Mouse (Mus musculus) testis, adult 2 months (tissue): ENCODE data around the gene Adam15. TPM values are rescaled to one million over a fixed set of nuclear protein-coding genes. Genes with fewer than 3 reads are reported as not detected.

Experiments used
- H3K27ac ChIP-seq: fragments of 200-500 bp; 2 replicates; pipeline ENCODE4 v1.5.1; 2012; ENCODE audit warnings: low read depth, low read length; ENCODE audit not compliant: control insufficient read depth, insufficient read depth
- H3K27me3 ChIP-seq: fragments of 200-500 bp; 2 replicates; pipeline ENCODE4 v1.6.1; 2012; ENCODE audit warnings: mild to moderate bottlenecking, low read length, moderate library complexity; ENCODE audit not compliant: control insufficient read depth, insufficient read depth
- H3K36me3 ChIP-seq: fragments of 200-500 bp; 2 replicates; pipeline ENCODE4 v1.6.1; 2012; ENCODE audit warnings: mild to moderate bottlenecking, low read length; ENCODE audit not compliant: control insufficient read depth, insufficient read depth
- H3K4me1 ChIP-seq: fragments of 200-500 bp; 2 replicates; pipeline ENCODE4 v1.6.1; 2012; ENCODE audit warnings: low read length; ENCODE audit not compliant: control insufficient read depth, insufficient read depth
- H3K4me3 ChIP-seq: fragments of 200-500 bp; 2 replicates; pipeline ENCODE4 v1.5.1; 2012; ENCODE audit warnings: low read depth, mild to moderate bottlenecking, low read length, moderate library complexity, mixed read lengths; ENCODE audit not compliant: control insufficient read depth
- CTCF ChIP-seq: fragments of 200-500 bp; IDR thresholded peaks from 2 replicates; pipeline ENCODE4 v1.5.1; 2012; ENCODE audit warnings: low read depth, mild to moderate bottlenecking, inconsistent platforms, low read length, moderate library complexity; ENCODE audit not compliant: control insufficient read depth, insufficient read depth, insufficient replicate concordance
- POLR2A ChIP-seq: fragments of 200-500 bp; IDR thresholded peaks from 2 replicates; pipeline ENCODE4 v1.6.1; 2012; ENCODE audit warnings: low read depth, mild to moderate bottlenecking, inconsistent platforms, low read length, moderate library complexity; ENCODE audit not compliant: control insufficient read depth
- polyA plus RNA-seq: library from polyadenylated mRNA; depleted of rRNA; stranded (reverse); fragments of >200 nt; gene quantifications from 2 replicates; pipeline ENCODE4 v1.2.3, GENCODE M21; 2012

The Adam15 gene
- polyA plus RNA-seq, 1 experiment = 39.7 TPM

DNA sequence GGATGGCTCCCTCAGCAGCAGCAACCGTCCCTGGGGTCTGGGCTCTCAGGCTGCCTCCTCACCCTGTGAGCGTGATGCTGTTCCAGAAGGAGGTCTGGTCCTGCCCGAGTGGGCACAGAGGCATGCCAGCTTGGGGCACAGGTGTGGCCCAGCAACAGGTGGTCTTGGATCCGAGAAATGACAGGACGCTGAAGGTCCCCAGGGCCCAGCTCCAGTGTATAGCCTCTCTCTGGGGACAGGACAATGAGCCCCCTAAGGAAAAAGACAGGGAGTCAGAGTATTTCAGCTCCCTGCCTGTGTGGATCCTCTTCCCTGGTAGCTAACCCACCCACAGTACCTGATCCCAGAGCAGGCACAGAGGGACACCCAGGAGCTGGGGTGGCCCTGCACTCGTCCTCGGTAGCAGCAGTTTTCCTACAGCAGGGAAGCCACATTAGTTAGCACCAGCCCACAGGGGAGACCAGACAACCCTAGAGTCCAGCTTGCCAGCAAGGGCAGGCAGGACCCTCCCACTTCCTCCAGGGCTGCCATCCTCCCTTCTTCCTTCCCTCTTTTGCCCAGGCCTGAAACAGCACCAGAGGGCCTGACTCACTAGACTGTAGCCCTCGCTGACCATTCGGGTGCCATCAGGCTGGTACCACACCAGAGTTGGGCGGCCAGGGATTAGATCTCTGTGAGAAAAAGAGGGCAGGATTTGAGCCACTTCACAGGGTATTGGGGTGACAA, 2.8 kb downstream of the Adam15 start:
- no peak overlapping the region for H3K4me3 ChIP-seq
- TF ChIP-seq POLR2A (no peak), CTCF (no peak)
- H3K27me3 ChIP-seq = no peaks in the 10 kb centered on the region
- H3K27ac ChIP-seq = no peak overlapping the region
- H3K36me3 ChIP-seq = no peaks in the 10 kb centered on the region
- H3K4me1 ChIP-seq = peaks cover 19% of the 10 kb centered on the region

- no peak overlapping the region for H3K4me3 ChIP-seq
- peaks cover 3% of the 10 kb centered on the region; the same call in 1 of the 2 replicates for H3K4me1 ChIP-seq
- no peaks in the 10 kb centered on the region for H3K27me3 ChIP-seq
- no peak for TF ChIP-seq POLR2A
- no peak for TF ChIP-seq CTCF
- H3K27ac ChIP-seq = no peak overlapping the region
- no peaks in the 10 kb centered on the region for H3K36me3 ChIP-seq
Measured at GRCm38 (mm10) chr3:89343279-89343678, 6.5 kb downstream of the Adam15 start.

GRCm38 (mm10) chr3:89341794-89342193, 8.0 kb downstream of the Adam15 start:
- Histone ChIP-seq H3K4me1 (peaks cover 10% of the 10 kb centered on the region), H3K36me3 (no peaks in the 10 kb centered on the region), H3K4me3 (no peak overlapping the region), H3K27ac (no peak overlapping the region), H3K27me3 (no peaks in the 10 kb centered on the region)
- TF ChIP-seq CTCF (no peak), POLR2A (no peak)

- Histone ChIP-seq H3K4me1 (peaks cover 10% of the 10 kb centered on the region), H3K36me3 (no peaks in the 10 kb centered on the region), H3K27me3 (no peaks in the 10 kb centered on the region), H3K4me3 (no peak overlapping the region), H3K27ac (no peak overlapping the region)
- TF ChIP-seq POLR2A = no peak
- TF ChIP-seq CTCF = peak; percentile 77
Measured at GRCm38 (mm10) chr3:89340465-89340864, 9.3 kb downstream of the Adam15 start.

GRCm38 (mm10) chr3:89339416-89339815, 10.4 kb downstream of the Adam15 start:
- no peak overlapping the region for H3K27ac ChIP-seq
- no peak overlapping the region for H3K4me3 ChIP-seq
- no peaks in the 10 kb centered on the region for H3K36me3 ChIP-seq
- no peaks in the 10 kb centered on the region for H3K27me3 ChIP-seq
- H3K4me1 ChIP-seq = peaks cover 10% of the 10 kb centered on the region
- TF ChIP-seq CTCF (peak; percentile 85), POLR2A (0 out of 2 replicates have a peak, but pooled peaks have one; percentile 10)

- Histone ChIP-seq H3K36me3 (no peaks in the 10 kb centered on the region), H3K4me3 (peak within 1 kb of the TSS; percentile 78), H3K4me1 (peaks cover 12% of the 10 kb centered on the region), H3K27me3 (no peaks in the 10 kb centered on the region), H3K27ac (no peak within 1 kb of the TSS)
- TF ChIP-seq POLR2A (no peak), CTCF (no peak)
Measured at GRCm38 (mm10) chr3:89337721-89338578, 11.8 kb downstream of the Adam15 start, which contains the start of gene Efna4. TSS of gene Efna4 (minus strand) at chr3:89338028.

GRCm38 (mm10) chr3:89337062-89337720, 12.6 kb downstream of the Adam15 start:
- Histone ChIP-seq H3K27ac (no peak overlapping the region), H3K4me1 (peaks cover 20% of the 10 kb centered on the region), H3K36me3 (no peaks in the 10 kb centered on the region), H3K27me3 (no peaks in the 10 kb centered on the region), H3K4me3 (peak overlapping the region; percentile 78)
- no peak for TF ChIP-seq POLR2A
- no peak for TF ChIP-seq CTCF
